Mouse (Mus musculus): ENCODE data around the gene Dolpp1.

The Dolpp1 gene

GRCm38 (mm10) chr2:30377721-30378120 is 14.3 kb upstream of the Dolpp1 start:
- DNase-seq (ENCODE audit: low read depth), result no peak

GRCm38 (mm10) chr2:30379307-30379706 is 12.7 kb upstream of the Dolpp1 start:
- DNase-seq (ENCODE audit: low read depth), result no peak

GRCm38 (mm10) chr2:30380564-30381376 is 11.3 kb upstream of the Dolpp1 start:
- DNase-seq (ENCODE audit: low read depth), result no peak

GRCm38 (mm10) chr2:30381377-30381725 is 10.7 kb upstream of the Dolpp1 start:
- no peak for DNase-seq (ENCODE audit: low read depth)

- DNase-seq (ENCODE audit: low read depth), result no peak
Measured at GRCm38 (mm10) chr2:30384814-30385213, 7.2 kb upstream of the Dolpp1 start.

- DNase-seq (ENCODE audit: low read depth), result no peak
Measured at GRCm38 (mm10) chr2:30385591-30385990, 6.5 kb upstream of the Dolpp1 start.

- DNase-seq (ENCODE audit: low read depth), result no peak
Measured at GRCm38 (mm10) chr2:30386913-30387312, 5.1 kb upstream of the Dolpp1 start.

- DNase-seq (ENCODE audit: low read depth), result no peak
Measured at GRCm38 (mm10) chr2:30389000-30389399, 3.1 kb upstream of the Dolpp1 start.

- peak; percentile 64 for DNase-seq (ENCODE audit: low read depth)
Measured at GRCm38 (mm10) chr2:30392577-30393369, 719 bp downstream of the Dolpp1 start.

- no peak for DNase-seq (ENCODE audit: low read depth)
Measured at GRCm38 (mm10) chr2:30393370-30393656, 1.3 kb downstream of the Dolpp1 start.

- no peak for DNase-seq (ENCODE audit: low read depth)
Measured at GRCm38 (mm10) chr2:30395757-30396156, 3.7 kb downstream of the Dolpp1 start.

GRCm38 (mm10) chr2:30396246-30396645 is 4.2 kb downstream of the Dolpp1 start:
- no peak for DNase-seq (ENCODE audit: low read depth)

- DNase-seq (ENCODE audit: low read depth), result no peak
Measured at GRCm38 (mm10) chr2:30397986-30398512, 6.0 kb downstream of the Dolpp1 start.

GRCm38 (mm10) chr2:30399191-30400171 is 7.4 kb downstream of the Dolpp1 start:
- no peak for DNase-seq (ENCODE audit: low read depth)

GRCm38 (mm10) chr2:30401581-30401980 is 9.5 kb downstream of the Dolpp1 start:
- DNase-seq (ENCODE audit: low read depth), result no peak

GRCm38 (mm10) chr2:30402351-30402826 is 10.3 kb downstream of the Dolpp1 start:
- DNase-seq (ENCODE audit: low read depth), result no peak

- no peak for DNase-seq (ENCODE audit: low read depth)
Measured at GRCm38 (mm10) chr2:30402843-30403242, 10.8 kb downstream of the Dolpp1 start.

GRCm38 (mm10) chr2:30403870-30404269 is 11.8 kb downstream of the Dolpp1 start:
- DNase-seq (ENCODE audit: low read depth), result no peak

GRCm38 (mm10) chr2:30407221-30407620 is 15.2 kb downstream of the Dolpp1 start:
- no peak for DNase-seq (ENCODE audit: low read depth)

GRCm38 (mm10) chr2:30407778-30408177 is 15.7 kb downstream of the Dolpp1 start:
- no peak for DNase-seq (ENCODE audit: low read depth)

- DNase-seq (ENCODE audit: low read depth), result no peak
Measured at GRCm38 (mm10) chr2:30408452-30409100, 16.5 kb downstream of the Dolpp1 start.

All from fibroblast of lung, adult 2 months (primary cell).